Mouse (Mus musculus) granulocyte monocyte progenitor cell, adult 5-6 weeks (primary cell): Measurements from ENCODE around the gene Mien1. TPM values are rescaled to one million over a fixed set of nuclear protein-coding genes. Genes with fewer than 3 reads are reported as not detected.

Experiments used
- ATAC-seq: replicated peaks from 2 replicates; pipeline ENCODE4 v1.8.0; 2016; ENCODE audit warnings: mild to moderate bottlenecking, moderate TSS enrichment, inconsistent platforms; ENCODE audit not compliant: poor library complexity, severe bottlenecking
- total RNA-seq, 2 experiments: library from RNA; stranded (forward) in 1 of 2; stranded (reverse) in 1 of 2; fragments of 200-712, 200-1000 nt in 1 of 2; fragments of >200 nt in 1 of 2; fragmentation: Nextera tagmentation in 1 of 2; gene quantifications; 2 replicates each; pipeline ENCODE4 v1.2.3; 2014 to 2017

Mien1 gene
- total RNA-seq, 2 experiments from 2014 or later = 24.9 to 66.2 TPM

DNA sequence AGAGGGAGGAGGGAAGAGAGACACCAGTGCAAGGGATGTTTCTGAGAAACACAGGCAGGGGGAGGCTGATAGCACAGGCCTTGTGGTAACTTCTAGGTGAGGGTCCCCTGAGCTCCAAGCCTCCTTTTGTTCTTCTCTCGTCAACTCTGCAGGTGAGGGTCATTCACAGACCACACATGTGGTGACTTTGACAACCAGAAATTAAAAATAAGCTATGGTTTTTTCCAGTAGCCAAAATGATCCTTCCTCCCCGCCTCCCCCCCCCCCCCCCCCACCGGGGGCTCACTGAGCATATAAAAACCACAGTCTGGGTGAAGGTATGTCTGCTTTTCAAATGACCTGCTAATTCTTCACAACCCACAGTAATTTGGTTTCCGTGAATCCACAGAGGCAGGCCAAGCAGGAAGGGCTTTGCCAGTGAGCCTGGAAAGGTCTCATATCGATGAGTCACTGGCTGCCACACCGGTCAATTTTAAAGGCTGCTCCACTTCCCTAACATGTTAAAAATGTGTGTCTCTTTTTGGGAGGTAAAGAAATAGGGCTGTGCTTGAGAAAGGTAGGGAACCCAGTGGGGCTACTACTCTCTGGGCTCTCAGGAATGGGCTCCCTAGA, 22.4 kb upstream of the Mien1 start:
- no peak for ATAC-seq

DNA sequence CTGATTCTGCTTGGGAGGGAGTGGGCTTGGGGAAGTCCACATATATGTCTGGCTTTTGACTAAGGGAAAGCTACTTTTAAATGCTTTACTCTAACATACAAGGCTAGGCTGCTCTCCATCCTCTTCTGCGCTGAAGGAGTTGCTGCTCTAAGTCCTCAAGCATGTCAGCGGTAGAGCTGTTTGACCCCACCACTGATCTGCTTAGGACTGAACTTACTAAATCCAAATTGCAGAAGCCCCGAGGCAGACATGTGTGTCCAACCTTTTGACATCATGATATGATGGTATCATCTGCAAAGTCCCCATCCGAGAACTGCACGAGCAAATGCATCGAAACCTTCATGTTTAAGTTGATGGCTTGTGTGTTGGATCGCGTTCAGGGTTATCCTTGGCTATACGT, 21.1 kb upstream of the Mien1 start:
- ATAC-seq = no peak

DNA sequence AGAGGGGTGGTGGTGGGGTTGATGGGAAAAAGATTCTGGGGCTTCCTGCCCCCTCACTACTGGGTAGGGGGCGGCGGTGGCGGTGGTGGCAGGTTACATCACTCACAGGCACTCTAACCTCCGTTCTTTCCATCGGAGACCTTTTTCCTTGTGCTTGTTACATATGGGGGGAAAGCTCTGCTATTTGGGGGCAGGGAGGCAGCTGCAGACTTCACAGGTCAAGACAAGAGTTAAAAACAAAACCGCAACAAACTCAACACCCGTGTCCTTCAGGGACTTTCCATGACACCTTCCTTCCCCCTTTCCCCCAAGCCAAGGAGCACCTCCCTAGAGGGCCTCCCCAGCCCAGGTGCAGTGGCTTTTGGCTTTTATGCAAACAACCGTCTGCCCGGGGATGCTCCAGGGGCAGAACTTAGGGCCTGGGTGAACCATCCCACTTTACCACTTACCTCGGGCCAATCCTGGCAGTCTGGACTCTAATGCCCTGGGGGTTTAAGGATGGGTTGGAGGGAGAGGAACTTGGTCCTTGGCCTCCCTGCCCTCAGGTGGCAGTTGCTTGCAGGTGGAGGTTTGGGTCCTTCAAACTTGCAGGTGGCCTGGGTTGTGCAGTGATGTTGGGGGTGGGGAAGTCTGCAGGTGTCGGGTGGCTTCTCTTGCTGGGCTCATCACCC, 20.4 kb upstream of the Mien1 start:
- ATAC-seq = no peak; the same call in 1 of the 2 replicates

GRCm38 (mm10) chr11:98458121-98458990, 19.6 kb upstream of the Mien1 start:
- no peak for ATAC-seq

GRCm38 (mm10) chr11:98457367-98458120, 18.8 kb upstream of the Mien1 start:
- peak; percentile 85 for ATAC-seq

DNA sequence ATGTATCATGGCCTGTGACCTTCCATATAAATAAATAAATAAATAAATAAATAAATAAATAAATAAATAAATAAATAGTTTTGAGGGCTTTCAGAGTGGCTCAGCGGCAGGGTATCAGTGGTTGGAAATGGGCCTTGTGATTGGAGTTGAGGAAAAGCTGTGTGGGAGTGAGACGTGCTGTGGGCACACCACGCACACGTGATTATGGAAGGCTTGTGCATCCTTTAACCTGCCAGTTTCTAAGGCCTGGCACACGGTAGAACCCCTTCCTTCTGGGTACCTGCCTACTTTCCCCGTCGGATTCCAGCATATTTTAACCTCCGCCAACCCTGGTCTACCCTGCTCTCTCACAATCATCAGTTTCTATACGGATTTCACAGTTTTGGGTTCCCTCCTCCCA, 18.2 kb upstream of the Mien1 start:
- no peak for ATAC-seq

- ATAC-seq = no peak
Observed at GRCm38 (mm10) chr11:98456545-98456944, 17.8 kb upstream of the Mien1 start.

GRCm38 (mm10) chr11:98455484-98455883, 16.7 kb upstream of the Mien1 start:
- no peak for ATAC-seq

DNA sequence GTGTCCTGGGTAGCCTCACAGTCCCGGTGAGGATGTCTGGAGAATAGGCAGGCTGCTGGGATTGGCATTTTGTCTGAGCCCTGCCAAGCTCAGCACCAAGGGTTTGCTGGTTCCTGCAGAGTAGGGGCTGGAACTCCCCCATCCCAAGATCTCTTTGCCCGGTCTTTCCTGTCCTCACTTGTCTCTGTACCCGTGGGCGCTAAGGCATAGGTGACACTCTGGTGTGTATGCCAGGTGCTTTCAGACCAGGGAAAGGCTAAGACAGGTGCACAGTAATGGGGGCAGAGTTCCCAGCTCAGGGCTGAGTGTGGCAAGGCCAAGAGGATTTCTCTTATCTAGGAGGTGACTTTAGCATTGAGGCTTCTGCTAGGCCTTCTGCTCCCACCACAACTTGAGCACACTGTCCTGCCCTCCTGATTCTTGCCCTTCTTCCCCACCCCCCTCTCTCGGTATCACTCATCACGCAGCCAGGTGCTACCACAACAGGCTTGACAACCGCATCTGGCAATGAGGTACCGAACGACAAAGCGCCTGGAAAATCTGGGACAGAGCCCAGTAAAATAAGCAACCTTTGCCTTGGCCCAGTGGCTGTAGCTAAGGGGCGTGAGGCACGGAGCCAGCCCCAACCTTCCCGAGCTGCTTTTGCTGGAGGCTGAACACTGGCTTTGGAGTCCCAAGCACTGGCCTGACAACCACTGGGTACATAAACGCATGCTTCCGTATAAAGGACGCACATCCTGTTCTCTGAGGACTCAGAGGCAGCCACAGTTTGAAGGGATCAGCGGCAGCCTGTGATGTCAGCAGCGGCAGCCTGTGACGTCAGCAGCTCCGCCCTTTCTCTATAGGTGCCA, 11.4 kb upstream of the Mien1 start:
- ATAC-seq = no peak

GRCm38 (mm10) chr11:98449419-98449818, 10.6 kb upstream of the Mien1 start:
- no peak for ATAC-seq

GRCm38 (mm10) chr11:98448191-98448790, 9.5 kb upstream of the Mien1 start:
- no peak for ATAC-seq

- ATAC-seq = no peak
Observed at GRCm38 (mm10) chr11:98447475-98447834, 8.7 kb upstream of the Mien1 start.

DNA sequence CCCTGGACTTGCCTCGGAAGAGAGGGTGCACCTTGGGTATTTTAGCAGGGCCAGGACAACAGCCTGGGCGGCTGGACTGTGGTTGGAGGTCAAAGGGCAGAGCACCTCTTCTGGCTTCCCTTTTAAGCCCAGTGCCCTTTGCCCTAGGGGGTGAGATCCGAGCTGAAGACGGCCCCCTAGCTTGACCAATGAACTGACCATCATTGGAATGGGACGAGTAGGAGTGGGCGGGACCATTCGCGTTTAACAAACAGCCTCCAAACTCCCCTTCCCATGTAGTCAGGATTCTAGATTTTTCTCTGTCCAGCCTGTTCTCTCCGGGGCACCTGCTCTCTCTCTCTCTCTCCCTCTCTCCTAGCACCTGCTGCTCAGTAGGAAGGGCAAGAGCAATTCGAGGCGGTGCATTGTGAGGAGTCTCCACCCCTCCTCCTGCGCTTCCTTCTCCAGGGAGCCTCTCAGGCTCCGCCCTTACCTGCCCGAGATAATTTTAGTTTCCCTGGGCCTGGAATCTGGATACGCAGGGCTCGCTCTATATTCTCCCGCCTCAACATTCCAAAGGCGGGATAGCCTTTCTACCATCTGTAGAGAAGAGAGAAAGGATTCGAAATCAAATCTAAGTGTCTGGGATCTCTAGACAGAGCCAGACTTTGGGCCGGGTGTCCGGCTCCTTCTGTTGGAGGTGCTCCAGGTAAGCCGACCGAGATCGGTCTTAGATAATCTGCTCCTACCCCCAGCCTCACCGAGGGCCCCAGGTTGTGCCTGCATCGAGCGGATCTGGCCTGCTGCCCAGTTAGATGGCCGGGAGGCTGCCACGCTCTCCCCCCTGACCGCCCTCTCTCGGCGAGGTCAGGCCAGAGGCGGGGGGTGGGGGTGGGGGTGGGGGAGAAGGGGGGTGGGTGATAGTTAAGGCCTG, 8.0 kb upstream of the Mien1 start:
- no peak for ATAC-seq

GRCm38 (mm10) chr11:98446213-98446561, 7.4 kb upstream of the Mien1 start, which contains the start of gene Grb7:
Grb7 (plus strand) TSS chr11:98446394.
- no peak for ATAC-seq

- ATAC-seq = no peak
Observed at GRCm38 (mm10) chr11:98445679-98446078, 6.9 kb upstream of the Mien1 start.

DNA sequence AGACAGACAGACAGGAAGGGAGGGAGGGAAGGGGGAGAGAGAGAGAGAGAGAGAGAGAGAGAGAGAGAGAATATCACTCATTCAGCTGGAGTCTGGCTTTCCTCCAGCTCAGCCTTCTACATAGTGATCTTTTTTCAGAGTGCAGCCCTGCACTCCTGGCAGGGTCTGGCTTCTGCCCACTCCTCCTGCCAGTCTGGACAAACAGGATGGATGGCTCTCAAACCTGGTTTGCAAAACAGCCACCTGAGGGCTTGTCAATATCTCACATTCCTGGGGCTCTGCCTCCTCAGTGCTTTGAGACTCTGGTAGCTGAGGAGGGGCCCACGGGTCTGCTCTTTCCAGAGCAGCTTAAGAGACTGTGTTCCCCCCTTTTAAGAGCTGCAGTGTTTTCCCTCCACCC, 6.4 kb upstream of the Mien1 start:
- no peak for ATAC-seq

GRCm38 (mm10) chr11:98443688-98444087, 4.9 kb upstream of the Mien1 start:
- ATAC-seq = no peak

DNA sequence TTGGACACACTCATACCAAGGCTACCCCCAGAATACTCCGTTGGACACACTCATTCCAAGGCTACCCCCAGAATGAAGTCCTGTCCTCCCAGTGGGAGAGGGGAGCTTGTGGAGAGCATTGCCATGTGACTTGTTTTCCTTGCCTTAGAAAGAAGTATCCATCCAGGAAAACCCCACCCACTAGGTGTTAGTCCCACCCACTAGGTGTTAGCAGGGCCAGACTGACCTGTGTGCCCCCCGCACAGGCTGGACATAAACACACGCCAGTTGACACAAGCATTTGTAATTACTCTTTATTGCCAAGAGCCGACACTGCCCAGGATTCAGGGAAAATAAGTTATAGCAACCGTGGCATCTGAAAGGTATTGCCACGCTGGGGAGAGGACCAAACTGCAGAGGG, 1.4 kb downstream of the Mien1 start:
- no peak for ATAC-seq
